Mouse (Mus musculus) left cerebral cortex, postnatal 36 days (tissue): ENCODE data around the gene Ccdc121. TPM values are rescaled to one million over a fixed set of nuclear protein-coding genes. Genes with fewer than 3 reads are reported as not detected.

ENCODE experiments used
- total RNA-seq, 2 experiments: library from RNA; stranded (reverse); gene quantifications; 2 replicates each; pipeline ENCODE4 v1.2.3; 2021

Gene Ccdc121
- total RNA-seq, 2 experiments from 2014 or later: 0.27 to 0.36 TPM

Other genes starting within 250 kb of the Ccdc121 start
- 10 to 100 TPM; 78.5 to 81.5 TPM for gene Cnih3, start 158.8 kb downstream of the Ccdc121 start, total RNA-seq
- 1 to 10 TPM in 1 of 2 experiments, under 1 TPM in 1; 0.69 to 1.3 TPM for gene Dnah14, start 65.1 kb upstream of the Ccdc121 start, total RNA-seq